Mouse (Mus musculus) midbrain, embryonic 13.5 days (tissue): ENCODE results near the gene 4930558C23Rik. TPM values are rescaled to one million over a fixed set of nuclear protein-coding genes. Genes with fewer than 3 reads are reported as not detected.
"Not testable (repeated sequence)": the region's sequence is repeated elsewhere in the genome, so short reads cannot be mapped to it uniquely, and the experiment has no call there.

Source experiments
- ATAC-seq: fragments of 200-750 bp; cut with Nextera tagmentation; 2 replicates; pipeline ENCODE4 v1.8.0; 2017; ENCODE audit warnings: mild to moderate bottlenecking, moderate TSS enrichment, moderate library complexity
- H3K27ac ChIP-seq: fragments of 300-500 bp; sonication (generic); 2 replicates; pipeline ENCODE4 v1.5.1; 2015; ENCODE audit warnings: inconsistent platforms, mild to moderate bottlenecking, moderate library complexity
- H3K27me3 ChIP-seq: fragments of 300-500 bp; sonication (generic); 2 replicates; pipeline ENCODE4 v1.6.1; 2015; ENCODE audit warnings: mild to moderate bottlenecking, inconsistent platforms
- H3K36me3 ChIP-seq: fragments of 300-500 bp; sonication (generic); 2 replicates; pipeline ENCODE4 v1.6.1; 2015; ENCODE audit warnings: mild to moderate bottlenecking, inconsistent platforms
- H3K4me1 ChIP-seq: fragments of 300-500 bp; sonication (generic); replicated peaks from 2 replicates; pipeline ENCODE4 v1.6.1; 2015; ENCODE audit warnings: inconsistent platforms
- H3K4me2 ChIP-seq: fragments of 300-500 bp; sonication (generic); replicated peaks from 2 replicates; pipeline ENCODE4 v1.6.1; 2015; ENCODE audit warnings: moderate library complexity, mild to moderate bottlenecking, inconsistent platforms
- H3K4me3 ChIP-seq: fragments of 300-500 bp; sonication (generic); replicated peaks from 2 replicates; pipeline ENCODE4 v1.5.1; 2015; ENCODE audit warnings: mild to moderate bottlenecking, inconsistent platforms
- H3K9ac ChIP-seq: fragments of 300-500 bp; sonication (generic); replicated peaks from 2 replicates; pipeline ENCODE4 v1.6.1; 2015; ENCODE audit warnings: mild to moderate bottlenecking, inconsistent platforms
- H3K9me3 ChIP-seq: fragments of 300-500 bp; sonication (generic); 2 replicates; pipeline ENCODE4 v1.6.1; 2016; ENCODE audit warnings: mild to moderate bottlenecking, inconsistent platforms
- WGBS: fragments of 180-500 bp; shearing (Covaris S2); methylation state at CpG from one replicate; pipeline ENCODE4 v1.1.7; 2015; 5-methylcytosine and 5-hydroxymethylcytosine counted together
- polyA plus RNA-seq: library from polyadenylated mRNA; unstranded; fragments of >200 nt; fragmentation: Nextera tagmentation; extraction: Ambion mirVana; gene quantifications from 2 replicates; pipeline ENCODE4 v1.2.1, GENCODE M21; 2015

Gene 4930558C23Rik
- polyA plus RNA-seq, 1 experiment from 2014 or later = not detected

DNA sequence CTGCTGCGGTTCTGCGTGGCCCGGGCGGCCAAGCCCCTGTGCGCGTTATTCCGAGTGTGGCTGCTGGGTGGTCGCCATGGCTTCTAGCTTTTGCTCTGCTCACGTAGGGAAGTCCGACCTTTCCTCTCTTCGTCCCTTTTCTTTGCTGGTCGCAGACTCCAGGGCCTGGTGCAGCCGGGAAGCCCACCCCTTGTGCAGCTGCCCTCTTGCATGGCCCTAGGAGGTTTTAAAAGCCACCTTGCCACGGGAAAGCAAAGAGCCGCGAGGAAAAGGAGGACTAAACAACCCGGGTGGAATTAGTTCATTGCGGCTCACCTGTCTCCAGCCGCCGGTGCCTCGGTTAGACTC, 25.2 kb upstream of the 4930558C23Rik start:
- ATAC-seq = peak; percentile 17; the same call in 1 of the 2 replicates
- 23% methylated on average over 15 of the region's 21 CpGs for WGBS
- H3K27ac ChIP-seq, H3K9ac ChIP-seq, H3K36me3 ChIP-seq, H3K4me1 ChIP-seq, H3K27me3 ChIP-seq, H3K9me3 ChIP-seq: not testable (repeated sequence)
- H3K4me2 ChIP-seq = peak overlapping the region; percentile 45
- H3K4me3 ChIP-seq = peak overlapping the region; percentile 26

DNA sequence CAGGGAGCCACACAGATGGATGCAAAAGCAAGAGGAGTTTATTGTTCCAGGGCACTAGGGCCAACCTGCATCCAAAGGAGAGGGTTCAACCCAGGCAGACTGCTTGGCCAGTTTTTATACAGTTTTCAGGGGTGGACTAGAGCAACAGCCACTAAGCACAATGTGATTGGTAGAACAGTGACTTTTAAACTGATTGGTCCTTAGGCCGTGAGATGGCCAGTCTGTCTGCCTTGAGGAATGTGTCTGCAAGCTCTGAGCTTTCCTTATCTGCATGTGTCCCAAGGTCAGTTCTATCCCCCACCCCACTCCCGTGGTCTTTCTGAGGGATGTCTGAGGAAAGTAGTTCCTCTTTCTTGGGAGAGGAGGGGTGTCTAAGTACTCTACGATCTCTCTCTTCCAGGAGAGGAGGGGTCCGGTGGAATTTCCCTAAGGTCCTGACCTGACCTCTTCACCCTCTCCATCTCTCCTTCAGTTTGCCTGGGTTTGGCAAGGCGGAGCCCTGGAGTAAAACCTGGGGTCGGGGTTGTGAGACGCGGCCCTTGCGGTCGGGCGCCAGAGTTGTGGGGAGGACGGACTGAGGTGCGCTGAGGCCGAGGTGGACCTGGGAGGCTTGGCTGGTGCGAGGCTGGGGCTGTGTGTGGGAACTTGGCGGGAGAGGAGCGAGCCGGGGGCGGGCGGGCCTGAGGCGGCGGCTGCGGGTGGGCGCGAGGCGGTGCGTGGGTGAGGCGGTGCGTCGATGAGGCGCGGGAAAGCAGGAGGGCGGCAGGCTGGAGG, 24.7 kb upstream of the 4930558C23Rik start:
- Histone ChIP-seq H3K4me3 (peak overlapping the region; percentile 26), H3K4me2 (peak overlapping the region; percentile 45)
- H3K9ac ChIP-seq, H3K27me3 ChIP-seq, H3K27ac ChIP-seq, H3K9me3 ChIP-seq, H3K4me1 ChIP-seq, H3K36me3 ChIP-seq: not testable (repeated sequence)
- peak; percentile 79 for ATAC-seq
- WGBS = 57% methylated on average over 7 of the region's 33 CpGs

DNA sequence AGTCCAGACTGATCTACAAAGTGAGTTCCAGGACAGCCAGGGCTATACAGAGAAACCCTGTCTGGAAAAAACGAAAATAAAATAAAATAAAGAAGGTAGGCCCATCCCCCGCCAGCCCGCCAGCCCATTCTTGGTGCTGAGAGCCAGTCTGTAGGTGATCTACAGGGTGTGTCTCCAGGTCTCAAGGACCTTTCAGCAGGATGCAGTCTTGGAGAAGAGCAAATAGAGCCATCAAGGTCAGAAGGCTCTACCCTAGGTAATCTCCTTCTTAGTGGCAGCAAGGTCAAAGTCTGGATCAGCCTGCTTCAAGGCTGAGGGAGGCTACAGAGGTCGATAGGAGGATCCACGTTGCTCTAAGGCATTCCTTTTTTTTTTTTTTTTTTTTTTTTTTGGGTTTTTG, 23.8 kb upstream of the 4930558C23Rik start:
- H3K27ac ChIP-seq, H3K9ac ChIP-seq, H3K4me3 ChIP-seq, ATAC-seq, H3K9me3 ChIP-seq, H3K4me2 ChIP-seq, H3K4me1 ChIP-seq, H3K27me3 ChIP-seq, H3K36me3 ChIP-seq: not testable (repeated sequence)
- 89% methylated on average over 5 of the region's 5 CpGs for WGBS

DNA sequence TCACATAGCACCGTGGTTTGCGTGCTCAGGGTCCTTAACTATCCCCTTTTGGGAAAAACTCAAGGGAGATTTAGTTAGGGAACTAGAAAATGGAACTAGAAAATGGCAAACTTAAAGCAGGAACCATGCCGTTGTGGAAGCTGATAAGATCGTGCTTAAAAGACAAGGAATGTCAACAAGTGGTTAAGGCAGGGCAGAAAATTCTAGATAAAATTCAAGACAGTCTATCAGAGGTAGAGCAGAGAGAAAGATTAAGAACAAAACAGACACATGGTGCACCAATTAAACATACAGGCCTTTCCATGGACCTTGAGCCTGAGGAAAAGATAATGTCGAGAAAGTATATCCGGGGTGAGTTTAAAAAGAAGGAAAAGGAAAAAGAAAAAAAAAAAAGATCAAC, 15.2 kb upstream of the 4930558C23Rik start:
- no peaks in the 10 kb centered on the region for H3K4me1 ChIP-seq
- H3K36me3 ChIP-seq = no peaks in the 10 kb centered on the region
- H3K27ac ChIP-seq = no peak overlapping the region
- no peak overlapping the region for H3K4me3 ChIP-seq
- 94% methylated on average over 6 of the region's 6 CpGs for WGBS
- H3K27me3 ChIP-seq = no peaks in the 10 kb centered on the region
- H3K4me2 ChIP-seq = no peak overlapping the region
- no peak for ATAC-seq
- no peak overlapping the region for H3K9ac ChIP-seq
- peaks cover 14% of the 10 kb centered on the region; the same call in 1 of the 2 replicates for H3K9me3 ChIP-seq

DNA sequence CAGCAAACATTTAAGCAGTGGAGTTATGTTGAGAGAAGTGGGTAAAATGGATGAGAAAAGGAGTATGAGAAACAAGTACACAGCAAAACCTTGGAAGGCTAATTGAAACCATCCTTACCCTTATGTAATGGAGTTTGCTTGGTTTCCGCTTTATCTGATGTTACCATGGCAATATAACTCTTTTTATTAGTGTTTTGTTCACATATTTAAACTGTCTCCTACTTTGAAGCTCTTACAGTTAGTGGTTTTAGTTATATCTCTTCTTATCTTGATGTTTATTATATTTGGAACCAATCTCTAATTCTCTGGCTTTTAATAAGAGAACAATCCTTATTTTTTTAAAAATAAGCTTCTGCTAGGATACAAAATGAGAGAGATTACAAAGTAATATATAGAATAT, 9.6 kb upstream of the 4930558C23Rik start:
- H3K27me3 ChIP-seq = no peaks in the 10 kb centered on the region
- H3K9ac ChIP-seq = no peak overlapping the region
- no peaks in the 10 kb centered on the region for H3K36me3 ChIP-seq
- 0 out of 2 replicates have a peak, but pooled peaks cover under 1% of the 10 kb centered on the region for H3K9me3 ChIP-seq
- 87% methylated on average over 1 of the region's 1 CpGs for WGBS
- H3K4me2 ChIP-seq = no peak overlapping the region
- no peak overlapping the region for H3K4me3 ChIP-seq
- H3K4me1 ChIP-seq = no peaks in the 10 kb centered on the region
- no peak overlapping the region for H3K27ac ChIP-seq
- no peak for ATAC-seq

DNA sequence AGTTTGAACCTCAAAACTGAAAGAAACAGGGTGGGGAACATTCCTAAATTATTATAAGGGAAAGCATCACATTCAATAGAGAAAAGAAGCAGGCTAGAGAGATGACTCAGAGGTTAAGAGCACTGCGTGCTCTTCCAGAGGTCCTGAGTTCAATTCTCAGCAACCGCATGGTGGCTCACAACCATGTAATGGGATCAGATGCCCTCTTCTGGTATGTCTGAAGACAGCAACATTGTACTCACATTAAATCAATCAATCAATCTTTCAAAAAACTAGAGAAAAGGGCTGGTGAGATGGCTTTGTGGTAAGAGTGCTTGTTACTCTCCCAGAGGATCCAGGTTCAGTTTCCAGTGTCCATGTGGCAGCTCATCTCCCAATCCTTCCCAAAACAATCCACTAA, 6.2 kb upstream of the 4930558C23Rik start:
- ATAC-seq = no peak
- Histone ChIP-seq H3K9ac (no peak overlapping the region), H3K9me3 (no peaks in the 10 kb centered on the region), H3K4me1 (no peaks in the 10 kb centered on the region), H3K36me3 (no peaks in the 10 kb centered on the region), H3K27me3 (no peaks in the 10 kb centered on the region), H3K4me3 (no peak overlapping the region), H3K4me2 (no peak overlapping the region), H3K27ac (no peak overlapping the region)
- 93% methylated on average over 2 of the region's 2 CpGs for WGBS

DNA sequence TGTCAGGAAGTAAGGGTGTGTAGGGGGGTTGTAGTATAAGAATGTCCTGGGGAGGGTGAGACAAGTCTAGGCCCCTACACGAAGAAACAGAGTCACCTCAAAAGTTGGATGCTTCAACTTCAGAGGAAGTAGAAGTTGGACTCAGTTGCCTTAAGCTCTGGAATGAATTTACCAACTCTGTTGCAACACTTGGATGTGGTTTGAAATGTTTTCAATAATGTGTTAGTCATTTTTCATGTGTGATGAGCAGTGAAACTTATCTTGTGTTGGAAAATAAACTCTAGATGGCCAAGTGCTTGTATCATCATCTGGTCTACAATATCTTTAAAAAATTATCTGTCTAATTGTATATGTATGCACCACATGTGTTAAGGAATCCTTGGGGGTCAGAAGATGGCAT, 5.1 kb upstream of the 4930558C23Rik start:
- H3K9me3 ChIP-seq = no peaks in the 10 kb centered on the region
- no peaks in the 10 kb centered on the region for H3K27me3 ChIP-seq
- H3K36me3 ChIP-seq = no peaks in the 10 kb centered on the region
- no peak overlapping the region for H3K4me3 ChIP-seq
- 68% methylated on average over 1 of the region's 1 CpGs for WGBS
- no peak overlapping the region for H3K9ac ChIP-seq
- no peak for ATAC-seq
- H3K4me1 ChIP-seq = no peaks in the 10 kb centered on the region
- H3K4me2 ChIP-seq = no peak overlapping the region
- no peak overlapping the region for H3K27ac ChIP-seq

DNA sequence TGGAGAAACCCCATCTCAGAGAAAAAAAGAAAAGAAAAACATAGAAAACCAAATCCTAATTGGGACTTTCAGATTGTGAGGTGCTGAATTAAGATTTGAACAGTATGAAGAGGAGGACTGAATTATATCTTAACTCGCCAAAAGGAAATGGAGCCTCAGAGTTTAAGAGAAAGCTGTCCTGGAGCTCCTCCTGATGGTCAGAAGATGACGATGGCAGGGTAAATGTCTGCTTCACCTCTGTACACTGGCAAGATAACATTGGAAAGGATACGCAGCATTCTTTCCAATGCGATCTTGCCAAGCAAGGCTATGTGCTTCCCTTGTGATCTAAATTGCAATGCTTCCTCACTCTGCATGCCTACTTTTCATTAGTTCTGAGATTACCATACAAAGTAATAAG, 8.3 kb downstream of the 4930558C23Rik start:
- 91% methylated on average over 4 of the region's 4 CpGs for WGBS
- ATAC-seq = no peak
- Histone ChIP-seq H3K27me3 (no peaks in the 10 kb centered on the region), H3K9me3 (peaks cover 5% of the 10 kb centered on the region; the same call in 1 of the 2 replicates), H3K4me2 (no peak overlapping the region), H3K36me3 (no peaks in the 10 kb centered on the region), H3K4me1 (no peaks in the 10 kb centered on the region), H3K9ac (no peak overlapping the region), H3K27ac (no peak overlapping the region), H3K4me3 (no peak overlapping the region)

DNA sequence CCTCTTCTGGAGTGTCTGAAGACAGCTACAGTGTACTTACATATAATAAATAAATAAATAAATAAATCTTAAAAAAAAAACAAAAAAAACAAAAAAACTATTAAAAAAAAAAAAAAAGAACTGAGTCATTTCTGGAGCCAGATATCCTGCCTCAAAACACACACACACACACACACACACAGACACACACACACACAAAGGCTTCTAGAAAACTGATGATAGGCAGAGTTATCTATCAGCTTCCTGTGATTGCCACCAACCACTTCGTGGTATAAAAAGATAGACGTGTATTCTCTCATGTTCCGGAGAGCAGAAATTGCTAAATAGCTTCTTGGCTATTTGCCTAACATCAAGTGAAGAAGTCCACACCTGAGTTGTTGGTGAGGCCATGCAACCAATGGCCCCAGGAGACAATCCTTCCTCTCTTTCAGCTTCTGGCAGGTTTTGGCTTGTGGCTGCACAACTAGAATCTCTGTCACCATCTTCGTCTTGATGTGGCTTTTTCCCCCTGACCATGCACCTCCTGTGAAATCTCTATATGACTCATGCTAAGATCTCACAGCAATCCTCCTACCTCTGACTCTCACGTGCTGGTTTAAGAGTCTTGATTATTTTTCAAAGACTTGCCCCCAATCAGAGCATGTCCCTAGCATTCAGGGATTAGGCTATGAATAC, 17.1 kb downstream of the 4930558C23Rik start:
- H3K36me3 ChIP-seq = no peaks in the 10 kb centered on the region
- H3K4me3 ChIP-seq = no peak overlapping the region
- ATAC-seq = no peak
- H3K4me1 ChIP-seq = no peaks in the 10 kb centered on the region
- H3K9ac ChIP-seq = no peak overlapping the region
- WGBS = 92% methylated on average over 5 of the region's 5 CpGs
- H3K9me3 ChIP-seq = no peaks in the 10 kb centered on the region
- H3K27ac ChIP-seq = no peak overlapping the region
- no peak overlapping the region for H3K4me2 ChIP-seq
- no peaks in the 10 kb centered on the region for H3K27me3 ChIP-seq

DNA sequence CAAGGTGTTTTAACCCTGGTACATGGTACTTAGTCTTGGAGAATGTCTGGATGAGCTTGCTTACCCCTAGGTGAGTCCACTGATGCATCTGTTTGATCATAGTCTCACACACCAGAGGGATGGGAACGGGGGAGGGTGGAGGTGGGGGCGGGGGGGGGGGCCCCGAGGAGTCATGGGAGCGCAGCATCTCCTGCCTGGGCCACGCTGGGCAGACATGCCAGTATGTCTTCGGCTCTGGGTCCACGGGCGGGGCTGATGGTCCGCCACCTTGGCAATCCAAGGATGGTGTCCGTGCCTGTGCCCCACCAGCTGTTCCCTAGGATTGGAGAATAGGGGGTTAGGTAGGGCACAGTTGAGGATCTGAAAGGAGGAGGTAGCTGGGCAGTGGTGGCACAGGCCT, 29.4 kb downstream of the 4930558C23Rik start:
- no peak for ATAC-seq
- 89% methylated on average over 10 of the region's 10 CpGs for WGBS
- Histone ChIP-seq H3K27ac (no peak overlapping the region), H3K4me1 (no peaks in the 10 kb centered on the region), H3K4me2 (no peak overlapping the region), H3K9me3 (peaks cover 9% of the 10 kb centered on the region), H3K4me3 (no peak overlapping the region), H3K9ac (no peak overlapping the region), H3K36me3 (no peaks in the 10 kb centered on the region), H3K27me3 (no peaks in the 10 kb centered on the region)

DNA sequence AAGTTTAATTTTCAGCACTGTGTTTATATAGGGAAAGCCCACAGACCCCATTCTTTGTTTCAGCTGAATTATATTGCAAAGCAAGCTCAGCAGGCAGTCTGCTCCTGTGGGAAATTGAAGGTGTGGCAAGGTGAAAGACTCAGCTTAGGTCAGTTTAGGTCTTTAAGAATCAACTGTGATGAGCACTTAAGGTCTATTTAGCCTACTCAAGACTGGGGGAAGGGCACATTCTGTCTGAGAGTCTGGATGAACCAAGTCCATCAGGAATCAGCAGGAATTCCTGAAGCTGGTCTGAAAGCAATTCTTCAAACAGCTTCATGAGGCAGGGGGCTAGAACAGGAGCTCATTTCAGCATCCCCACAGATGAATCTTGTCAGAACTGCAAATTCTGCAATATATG, 32.5 kb downstream of the 4930558C23Rik start:
- Histone ChIP-seq H3K4me2 (no peak overlapping the region), H3K4me3 (no peak overlapping the region), H3K9ac (no peak overlapping the region), H3K4me1 (no peaks in the 10 kb centered on the region), H3K36me3 (no peaks in the 10 kb centered on the region), H3K27me3 (no peaks in the 10 kb centered on the region), H3K9me3 (no peaks in the 10 kb centered on the region), H3K27ac (no peak overlapping the region)
- ATAC-seq = no peak

DNA sequence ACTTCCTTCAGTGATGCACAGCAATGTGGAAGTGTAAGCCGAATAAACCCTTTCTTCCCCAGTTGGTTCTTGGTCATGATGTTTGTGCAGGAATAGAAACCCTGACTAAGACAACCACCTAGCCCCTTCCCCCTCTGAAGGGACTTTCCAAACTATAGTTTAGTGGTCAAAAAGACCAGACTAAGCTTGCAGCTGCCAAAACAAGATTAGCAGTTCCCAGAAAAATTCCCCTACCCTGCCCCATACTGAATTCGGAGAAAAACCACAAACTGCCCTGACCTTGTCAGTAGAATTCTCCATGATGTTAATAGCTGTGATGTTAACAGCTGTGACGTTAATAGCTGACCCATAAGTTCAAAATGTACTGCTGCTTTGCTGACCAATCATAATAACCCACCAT, 42.4 kb downstream of the 4930558C23Rik start:
- H3K4me3 ChIP-seq, H3K27me3 ChIP-seq, ATAC-seq, H3K9ac ChIP-seq, H3K4me2 ChIP-seq, H3K27ac ChIP-seq, H3K36me3 ChIP-seq, H3K4me1 ChIP-seq, H3K9me3 ChIP-seq: not testable (repeated sequence)
- WGBS = 82% methylated on average over 3 of the region's 3 CpGs

DNA sequence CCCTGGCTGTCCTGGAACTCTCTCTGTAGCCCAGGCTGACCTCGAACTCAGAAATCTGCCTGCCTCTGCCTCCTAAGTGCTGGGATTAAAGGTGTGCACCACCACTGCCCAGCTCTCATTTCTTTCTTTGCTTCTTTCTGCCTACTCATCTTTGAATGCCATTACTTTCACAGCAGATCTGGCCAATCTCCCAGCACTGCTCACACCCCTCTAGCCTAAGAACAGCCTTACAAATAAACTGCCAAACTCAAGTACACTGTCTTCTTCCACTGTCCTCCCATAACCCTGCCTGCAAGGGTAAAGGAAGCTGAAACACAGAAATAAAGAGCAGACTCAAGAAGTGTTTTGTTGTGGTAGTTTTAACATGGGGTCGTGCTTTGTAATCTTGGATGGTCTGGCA, 44.9 kb downstream of the 4930558C23Rik start:
- Histone ChIP-seq H3K27me3 (no peaks in the 10 kb centered on the region), H3K4me3 (no peak overlapping the region), H3K9me3 (no peaks in the 10 kb centered on the region), H3K27ac (no peak overlapping the region), H3K9ac (no peak overlapping the region), H3K4me2 (no peak overlapping the region), H3K4me1 (peaks cover 6% of the 10 kb centered on the region), H3K36me3 (peaks cover 12% of the 10 kb centered on the region)
- 94% methylated on average over 2 of the region's 2 CpGs for WGBS
- ATAC-seq = peak; percentile 21; the same call in 1 of the 2 replicates
